Mouse (Mus musculus): ENCODE measurements around the gene Grb10.

DNA sequence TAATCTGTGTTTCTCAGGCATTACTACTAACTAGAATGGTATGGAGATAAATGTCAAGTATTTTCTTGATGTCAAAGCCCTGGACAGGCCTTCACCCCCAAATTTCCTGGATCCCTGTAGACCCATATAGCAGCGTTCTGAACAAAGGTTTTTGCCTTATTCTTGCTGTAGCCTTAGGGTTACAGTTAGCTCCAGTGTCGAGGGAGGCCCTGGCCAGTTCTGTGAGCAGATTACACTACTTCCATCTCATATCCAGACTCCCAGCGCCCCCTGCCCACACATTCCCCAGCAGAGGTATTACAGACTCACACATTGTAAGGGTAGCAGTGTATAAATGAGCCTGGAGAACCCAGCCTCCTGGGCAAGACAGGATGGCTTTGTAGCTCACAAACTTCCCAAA lies 615 bp upstream of the Grb10 start:
- TF ChIP-seq POLR2A (IDR thresholded peaks at IDR 0.05; ENCODE audit: control insufficient read depth, extremely low read depth, insufficient read depth, low read length, poor library complexity) (no peak), CTCF (IDR thresholded peaks at IDR 0.05; ENCODE audit: borderline replicate concordance, control insufficient read depth, extremely low read depth, insufficient read depth, low read length, poor library complexity) (no peak)

Measured in thymus, adult 2 months (tissue).